Mouse (Mus musculus): ENCODE measurements at regions not wholly inside any gene's neighbourhood (a gene's known extent, or its start where the extent isn't known, plus 50 kb on each side); places are given as distances from the start of the nearest gene placed in this dataset.

GRCm38 (mm10) chr7:118042914-118043313 lies 73.1 kb downstream of the Rps15a start:
- no peak for DNase-seq

DNA sequence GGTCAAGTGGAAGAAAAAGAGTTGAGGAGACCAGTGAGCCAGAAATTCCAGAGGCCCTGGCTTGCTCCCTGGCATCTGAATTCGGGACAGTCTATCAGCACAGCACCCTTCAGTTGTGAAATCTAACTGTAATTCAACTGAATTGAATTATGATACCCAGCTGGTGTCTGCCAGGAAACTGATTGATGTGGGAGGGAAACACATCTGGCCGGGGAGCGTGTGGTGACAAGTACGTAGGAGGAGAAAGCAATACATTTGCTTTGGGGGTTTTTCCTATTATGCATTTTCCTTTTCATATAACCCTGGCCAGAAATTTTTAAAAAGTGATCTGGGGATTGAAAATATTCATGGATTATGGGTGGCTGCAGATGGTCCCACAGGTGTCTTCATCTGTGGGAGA lies 76.1 kb downstream of the Rps15a start:
- DNase-seq, result no peak

- DNase-seq, result no peak
Observed at GRCm38 (mm10) chr7:118037062-118037461, 78.9 kb downstream of the Rps15a start.

DNA sequence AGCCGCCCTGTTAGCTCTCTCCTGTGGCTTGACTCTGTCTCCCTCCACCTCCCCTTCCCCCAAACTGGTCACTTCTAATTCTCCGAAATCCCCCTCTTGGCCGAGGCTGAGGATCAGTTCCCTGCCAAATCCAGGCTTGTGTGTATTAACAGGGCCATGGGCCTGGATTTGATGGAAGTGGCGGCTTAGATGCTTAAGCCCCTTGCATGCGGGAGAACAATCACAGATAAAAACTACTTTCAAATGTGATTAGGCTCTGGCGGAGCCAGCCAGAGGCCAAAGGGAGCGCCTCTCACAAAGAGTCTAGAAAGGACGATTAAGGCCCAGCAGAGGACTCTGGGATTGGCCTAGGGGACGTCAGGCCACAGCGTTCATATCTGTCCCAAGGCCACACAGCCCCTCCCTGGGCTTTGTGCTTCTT lies 89.9 kb downstream of the Rps15a start:
- no peak for DNase-seq

- no peak for DNase-seq
Observed at GRCm38 (mm10) chr7:118004620-118005019, 111.4 kb downstream of the Rps15a start.

DNA sequence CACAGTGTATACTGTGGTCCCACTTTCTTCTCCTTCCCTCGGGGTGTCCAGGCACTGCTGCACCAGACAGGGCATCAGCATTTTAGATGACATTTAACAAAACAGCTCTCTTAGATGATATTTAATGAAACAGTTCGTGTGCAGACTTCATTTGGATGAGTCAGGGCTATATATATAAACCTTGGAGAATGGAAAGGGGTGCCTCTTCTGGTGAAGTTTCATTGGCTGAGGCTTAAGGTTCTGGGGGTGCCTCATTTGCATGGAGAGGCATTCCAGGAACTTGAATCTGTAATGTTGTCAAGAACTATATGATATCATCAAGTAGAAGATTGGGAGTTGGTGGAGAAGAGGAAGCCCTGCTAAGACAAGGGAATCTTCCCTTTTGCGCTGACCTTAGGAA lies 114.1 kb downstream of the Rps15a start:
- DNase-seq, result no peak

- peak; percentile 34 for DNase-seq
Observed at GRCm38 (mm10) chr7:118001121-118001520, 114.9 kb downstream of the Rps15a start.

DNA sequence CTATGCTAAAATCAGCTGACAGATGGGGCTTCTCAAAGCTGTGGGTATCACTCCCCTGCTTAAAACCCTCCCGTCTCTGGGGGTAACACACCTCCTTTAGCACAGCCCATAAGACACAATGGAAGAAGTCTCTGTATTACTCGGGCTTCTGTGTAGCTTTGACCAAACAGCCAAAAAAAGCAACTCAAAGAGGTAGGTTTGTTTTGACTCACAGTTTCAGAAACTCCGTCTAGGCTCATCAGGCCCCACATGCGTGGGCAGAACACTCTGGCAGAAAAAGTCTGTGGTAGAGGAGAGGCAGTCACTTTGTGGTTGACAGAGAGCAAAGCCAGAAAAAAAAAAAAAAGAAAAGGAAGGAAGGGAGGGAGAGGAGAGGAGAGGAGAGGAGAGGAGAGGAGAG lies 133.8 kb downstream of the Rps15a start:
- no peak for DNase-seq

GRCm38 (mm10) chr7:117971176-117971575 lies 144.8 kb downstream of the Rps15a start:
- no peak for DNase-seq

- no peak for DNase-seq
Observed at GRCm38 (mm10) chr7:117943435-117943834, 172.6 kb downstream of the Rps15a start.

DNA sequence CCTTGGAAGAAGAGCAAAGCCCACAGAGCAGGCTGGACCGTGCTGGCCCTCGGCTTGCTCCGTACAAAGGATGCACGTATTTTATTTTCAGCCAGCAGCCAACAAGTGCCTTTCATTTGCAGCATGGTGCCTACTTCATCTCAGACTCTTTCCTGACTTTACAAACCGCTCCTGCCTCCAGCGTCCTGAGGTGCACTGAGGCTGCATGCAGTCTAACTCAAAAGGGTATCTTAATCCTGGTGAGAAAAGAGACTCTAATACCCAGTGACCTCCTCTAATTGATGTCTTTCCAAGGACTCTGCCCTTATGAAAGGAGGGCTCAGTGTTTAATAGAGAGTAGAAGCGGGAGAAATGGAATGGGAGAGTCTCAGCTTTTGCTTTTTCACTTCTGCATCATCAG lies 176.4 kb downstream of the Rps15a start:
- no peak for DNase-seq

GRCm38 (mm10) chr7:117934908-117935307 lies 181.1 kb downstream of the Rps15a start:
- DNase-seq, result no peak

- no peak for DNase-seq
Observed at GRCm38 (mm10) chr7:117931234-117931895, 184.6 kb downstream of the Rps15a start.

DNA sequence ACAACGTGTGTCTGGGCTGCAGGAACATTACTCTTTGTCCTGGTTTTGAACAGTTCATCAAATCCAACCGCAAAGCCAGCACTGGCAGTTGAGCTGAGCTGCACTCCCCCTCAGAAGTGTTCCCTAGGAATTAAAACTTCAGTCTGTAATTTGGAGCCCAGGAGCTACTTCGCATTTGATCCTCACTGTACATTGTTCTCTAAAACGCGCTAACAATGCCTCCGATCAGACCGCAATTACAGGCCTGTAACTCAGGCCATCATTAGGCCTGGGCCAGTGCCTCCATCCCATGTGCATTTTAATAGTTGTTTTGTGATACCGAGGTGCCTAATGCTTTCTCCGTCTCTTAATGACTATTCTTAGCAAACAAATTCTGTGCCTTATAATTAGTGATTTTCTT lies 185.6 kb downstream of the Rps15a start:
- DNase-seq, result no peak

DNA sequence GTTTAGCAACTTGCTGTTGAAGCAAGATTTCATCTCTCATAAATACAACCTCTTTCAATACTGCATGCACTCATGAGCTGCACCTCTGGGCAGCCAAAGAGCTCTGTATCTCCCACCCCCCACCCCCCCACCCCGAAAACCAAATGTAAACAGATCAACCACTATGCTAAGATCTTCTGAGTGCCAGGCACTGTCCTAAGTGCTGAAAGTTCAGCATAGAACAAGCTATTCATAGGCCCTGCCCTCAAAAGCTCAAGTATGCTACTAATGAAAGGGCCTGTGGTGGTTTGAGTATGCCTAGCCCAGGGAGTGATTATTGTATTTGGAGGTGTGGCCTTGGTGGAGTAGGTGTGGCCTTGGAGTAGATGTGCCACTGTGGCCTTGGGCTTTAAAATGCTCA lies 189.6 kb downstream of the Rps15a start:
- DNase-seq, result no peak

DNA sequence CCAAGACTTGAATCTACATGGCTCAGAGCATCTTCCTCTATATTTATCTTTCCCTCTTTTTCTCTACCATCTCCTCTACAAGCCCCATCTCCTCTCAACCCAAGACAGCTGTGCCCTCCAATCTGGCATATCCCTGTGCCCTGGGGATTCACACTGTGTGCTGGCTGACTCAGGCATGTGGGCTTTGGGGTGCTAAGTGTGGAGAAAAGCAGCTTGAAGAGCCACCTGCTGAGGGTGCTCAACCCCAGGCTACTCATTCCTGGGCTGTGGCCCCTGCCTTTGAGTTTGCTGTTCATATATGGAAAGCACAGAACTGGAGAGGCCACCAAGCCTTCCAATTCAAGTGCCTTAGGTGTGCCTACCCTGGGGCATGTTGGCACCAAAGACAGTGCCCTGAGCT lies 193.7 kb downstream of the Rps15a start:
- no peak for DNase-seq

DNA sequence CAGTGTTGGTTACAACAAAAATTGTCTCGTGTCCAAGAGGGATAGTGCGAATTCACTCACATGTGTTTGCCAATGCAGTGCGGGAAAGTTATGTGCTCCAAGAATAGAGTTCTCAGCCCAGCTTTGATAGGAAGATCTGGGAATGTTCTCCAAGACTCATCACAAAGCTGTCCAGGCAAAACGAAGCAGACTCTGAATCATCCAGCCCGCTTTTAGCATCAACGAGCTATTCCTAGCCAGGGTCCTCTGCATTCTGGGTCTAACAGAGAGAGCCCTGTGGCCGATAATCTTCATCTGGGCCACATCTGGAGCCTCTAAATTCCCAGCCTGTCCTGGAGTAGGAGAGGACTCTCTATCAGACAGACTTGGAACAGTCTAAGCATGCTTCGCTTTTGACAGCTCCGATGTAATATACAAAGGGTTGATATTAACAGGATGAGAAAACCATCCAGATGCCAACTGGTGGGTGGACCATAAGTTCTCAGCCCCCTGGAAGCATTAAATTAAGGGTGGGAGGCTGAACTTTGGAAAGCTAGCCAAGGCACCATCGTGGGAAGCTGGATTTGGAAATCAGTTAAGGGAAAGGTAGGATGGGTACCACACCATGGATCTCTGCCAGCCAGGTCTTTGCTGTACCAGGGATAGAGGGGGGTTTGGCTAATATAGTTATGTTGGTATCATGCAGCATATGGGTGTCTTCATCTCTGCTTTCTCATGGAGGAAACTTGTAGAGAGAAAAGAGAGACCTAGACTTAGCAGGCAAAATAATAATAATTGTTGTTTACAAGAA lies 197.6 kb downstream of the Rps15a start:
- no peak for DNase-seq

DNA sequence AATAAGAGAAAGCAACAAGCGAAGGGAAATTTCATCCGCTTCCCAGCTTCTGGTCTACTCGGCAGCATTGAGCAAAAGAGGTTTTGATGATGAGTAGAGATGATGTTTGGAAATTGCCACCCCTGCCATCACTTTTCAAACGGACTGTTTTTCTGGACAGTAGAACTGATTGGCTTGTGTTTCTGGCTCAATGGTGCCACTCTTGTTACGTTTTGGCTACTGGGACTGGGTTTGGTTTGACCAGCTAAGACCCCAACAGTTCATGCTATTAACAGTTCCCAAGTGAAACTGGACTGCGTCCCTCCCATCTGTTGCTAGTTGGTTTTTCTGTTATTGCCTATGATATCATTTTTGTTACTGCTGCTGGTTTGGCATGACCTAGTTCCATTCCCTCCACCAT lies 199.1 kb downstream of the Rps15a start:
- no peak for DNase-seq

DNA sequence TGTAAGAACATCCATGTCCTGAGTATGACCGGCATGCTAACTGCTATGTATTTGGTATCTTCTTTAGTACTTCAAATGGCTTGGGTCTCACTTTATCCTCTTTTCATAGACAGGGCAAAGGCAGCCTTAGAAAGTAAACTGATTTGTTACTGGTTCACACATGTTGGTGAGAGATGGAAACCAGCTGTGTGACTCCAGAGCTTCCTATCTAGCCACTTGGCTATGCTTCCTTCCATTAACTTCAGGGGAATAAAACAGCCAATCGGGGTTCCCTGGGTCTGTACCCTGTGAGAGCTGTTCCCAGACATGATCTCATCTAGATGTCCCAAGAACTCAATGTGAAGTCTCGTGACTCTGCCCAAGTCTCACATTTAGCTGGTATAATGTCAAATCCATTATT lies 203.5 kb downstream of the Rps15a start:
- DNase-seq, result no peak

- DNase-seq, result no peak
Observed at GRCm38 (mm10) chr7:117911062-117911461, 204.9 kb downstream of the Rps15a start.

GRCm38 (mm10) chr7:117896528-117896927 lies 219.5 kb downstream of the Rps15a start:
- DNase-seq, result peak; percentile 24

DNA sequence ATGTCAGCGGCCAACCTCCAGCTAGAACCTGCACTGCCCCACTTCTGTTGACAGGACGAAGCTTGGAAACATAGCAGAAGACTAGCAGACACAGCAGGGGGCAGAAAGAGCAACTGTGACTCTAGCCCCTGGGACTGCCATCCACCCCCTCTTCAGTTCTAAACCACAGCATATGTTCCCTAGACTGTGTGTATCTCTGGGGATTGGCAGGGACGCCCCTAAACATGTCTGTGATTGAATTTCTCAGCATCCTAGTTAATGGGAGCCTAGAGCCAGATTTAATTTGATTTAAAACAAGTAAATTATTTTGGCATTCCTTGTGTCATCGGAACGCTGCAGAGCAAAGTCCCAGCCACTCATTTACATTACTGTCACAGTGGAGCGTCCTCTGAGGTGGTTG lies 228.7 kb downstream of the Rps15a start:
- DNase-seq, result no peak

GRCm38 (mm10) chr7:117882803-117883202 lies 233.2 kb downstream of the Rps15a start:
- DNase-seq, result peak; percentile 65

GRCm38 (mm10) chr7:117878903-117879302 lies 237.1 kb downstream of the Rps15a start:
- no peak for DNase-seq

Measured in adrenal gland, adult 2 months (tissue).